Mouse (Mus musculus): ENCODE measurements at regions not wholly inside any gene's neighbourhood (a gene's known extent, or its start where the extent isn't known, plus 50 kb on each side); places are given as distances from the start of the nearest gene placed in this dataset.

- no peak for TF ChIP-seq CTCF (IDR thresholded peaks at IDR 0.05; ENCODE audit: control insufficient read depth, insufficient read depth, insufficient read length)
- TF ChIP-seq MAX (IDR thresholded peaks at IDR 0.05) = no peak
These were observed 195.9 kb downstream of the Enc1 start for GRCm38 (mm10) chr13:97436719-97437350.

All from C2C12 (cell line).